Mouse (Mus musculus) myocyte (in vitro differentiated cells): ENCODE results near the gene Lrrc36. TPM values are rescaled to one million over a fixed set of nuclear protein-coding genes. Genes with fewer than 3 reads are reported as not detected.

ENCODE experiments used
- H3K27me3 ChIP-seq: one replicate; pipeline ENCODE4 v1.6.1; 2011; ENCODE audit not compliant: control insufficient read depth, insufficient read depth, insufficient read length
- H3K36me3 ChIP-seq: one replicate; pipeline ENCODE4 v1.6.1; 2011; ENCODE audit not compliant: control insufficient read depth, insufficient read depth
- H3K4me2 ChIP-seq: one replicate; pipeline ENCODE4 v1.6.1; 2011; ENCODE audit warnings: low read depth, control low read depth
- H3K4me3 ChIP-seq: one replicate; pipeline ENCODE4 v1.5.1; 2011; ENCODE audit warnings: mild to moderate bottlenecking, control low read depth, moderate library complexity
- H3K79me2 ChIP-seq: one replicate; pipeline ENCODE4 v1.6.1; 2011; ENCODE audit not compliant: control insufficient read depth, insufficient read depth
- H3ac ChIP-seq: one replicate; pipeline ENCODE4 v1.6.1; 2011; ENCODE audit not compliant: control insufficient read depth, insufficient read length
- CEBPB ChIP-seq: IDR thresholded peaks from 2 replicates; pipeline ENCODE4 v1.6.1; 2011; ENCODE audit warnings: mild to moderate bottlenecking, moderate library complexity; ENCODE audit not compliant: poor library complexity, insufficient read depth, severe bottlenecking
- E2F4 ChIP-seq: IDR thresholded peaks from one replicate; pipeline ENCODE4 v1.6.1; 2011; ENCODE audit warnings: mild to moderate bottlenecking, control low read depth, moderate library complexity; ENCODE audit not compliant: insufficient read depth
- MAX ChIP-seq: IDR thresholded peaks from one replicate; pipeline ENCODE4 v1.6.1; 2011; ENCODE audit warnings: low read depth, mild to moderate bottlenecking, control low read depth
- MYOD1 ChIP-seq, 3 experiments: IDR thresholded peaks; one replicate each; pipeline ENCODE4 v1.6.1; 2011; ENCODE audit warnings: control low read depth in 2 of 3, low read depth in 2 of 3, mild to moderate bottlenecking in 2 of 3, moderate library complexity in 1 of 3; ENCODE audit not compliant: insufficient read length in 2 of 3, control insufficient read depth in 1 of 3
- MYOG ChIP-seq, 3 experiments: IDR thresholded peaks; one replicate each; pipeline ENCODE4 v1.6.1; 2011; ENCODE audit warnings: control low read depth in 2 of 3, low read depth in 2 of 3, mild to moderate bottlenecking in 2 of 3; ENCODE audit not compliant: insufficient read length in 2 of 3, control insufficient read depth in 1 of 3, insufficient read depth in 1 of 3
- POLR2A ChIP-seq: IDR thresholded peaks from one replicate; pipeline ENCODE4 v1.6.1; 2011; ENCODE audit warnings: low read depth, mild to moderate bottlenecking, control low read depth, moderate library complexity; ENCODE audit not compliant: insufficient read length
- POLR2AphosphoS2 ChIP-seq: IDR thresholded peaks from one replicate; pipeline ENCODE4 v1.6.1; 2011; ENCODE audit warnings: low read depth, control low read depth; ENCODE audit not compliant: insufficient read length
- REST ChIP-seq: IDR thresholded peaks from one replicate; pipeline ENCODE4 v1.6.1; 2011; ENCODE audit warnings: mild to moderate bottlenecking, control low read depth, moderate library complexity; ENCODE audit not compliant: insufficient read depth, insufficient read length
- SRF ChIP-seq: IDR thresholded peaks from one replicate; pipeline ENCODE4 v1.6.1; 2011; ENCODE audit warnings: low read depth; ENCODE audit not compliant: control insufficient read depth, insufficient read length
- TCF12 ChIP-seq: IDR thresholded peaks from one replicate; pipeline ENCODE4 v1.6.1; 2011; ENCODE audit warnings: mild to moderate bottlenecking, control low read depth; ENCODE audit not compliant: poor library complexity, insufficient read depth, severe bottlenecking
- TCF3 ChIP-seq: IDR thresholded peaks from one replicate; pipeline ENCODE4 v1.6.1; 2011; ENCODE audit warnings: low read depth, control low read depth; ENCODE audit not compliant: insufficient read length
- USF1 ChIP-seq: IDR thresholded peaks from one replicate; pipeline ENCODE4 v1.6.1; 2011; ENCODE audit warnings: low read depth, mild to moderate bottlenecking, control low read depth, moderate library complexity
- polyA plus RNA-seq: library from polyadenylated mRNA; unstranded; fragments of >200 nt; fragmentation: generic; extraction: Trizol; gene quantifications from one replicate; pipeline ENCODE4 v1.2.1, GENCODE M21; 2012; ENCODE audit warnings: missing spikeins

The Lrrc36 gene
- polyA plus RNA-seq, 1 experiment = not detected

- TF ChIP-seq E2F4 (no peak), MAX (no peak), TCF12 (no peak), POLR2AphosphoS2 (no peak), MYOG (IDR thresholded peaks at IDR 0.05; ENCODE audit: control insufficient read depth in 1 of 3, insufficient read depth in 1 of 3, insufficient read length in 2 of 3, low read depth in 2 of 3) (no peak), USF1 (no peak), SRF (no peak), CEBPB (no peak), POLR2A (no peak), REST (no peak), TCF3 (no peak), MYOD1 (IDR thresholded peaks at IDR 0.05; ENCODE audit: control insufficient read depth in 1 of 3, insufficient read length in 2 of 3, low read depth in 2 of 3) (no peak)
- H3K36me3 ChIP-seq = no peaks in the 10 kb centered on the region
- H3ac ChIP-seq = no peak overlapping the region
- no peak overlapping the region for H3K4me3 ChIP-seq
- peak overlapping the region; percentile 59 for H3K4me2 ChIP-seq
- no peaks in the 10 kb centered on the region for H3K27me3 ChIP-seq
- no peaks in the 10 kb centered on the region for H3K79me2 ChIP-seq
Measured at GRCm38 (mm10) chr8:105408331-105408730, 5.0 kb upstream of the Lrrc36 start.

DNA sequence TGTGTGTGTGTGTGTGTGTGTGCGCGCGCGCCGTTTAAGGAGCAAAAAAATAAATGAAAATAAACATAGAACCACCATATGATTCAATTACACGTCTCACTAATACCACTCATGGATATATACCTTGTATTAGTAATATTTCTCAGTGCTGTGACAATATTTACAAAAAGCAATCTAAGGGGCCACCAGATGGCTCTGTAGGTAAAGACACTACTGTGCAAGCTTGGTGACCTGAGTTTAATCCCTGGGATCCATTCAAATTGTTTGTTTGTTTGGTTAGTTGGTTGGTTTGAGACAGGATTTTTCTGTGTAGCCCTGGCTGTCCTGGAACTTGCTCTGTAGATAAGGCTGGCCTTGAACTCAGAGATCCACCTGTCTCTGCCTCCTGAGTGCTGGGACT is 3.4 kb upstream of the Lrrc36 start:
- Histone ChIP-seq H3K27me3 (peaks cover 14% of the 10 kb centered on the region), H3K79me2 (no peaks in the 10 kb centered on the region), H3K36me3 (no peaks in the 10 kb centered on the region), H3K4me2 (no peak overlapping the region), H3ac (no peak overlapping the region), H3K4me3 (no peak overlapping the region)
- TF ChIP-seq TCF3 (no peak), MYOG (IDR thresholded peaks at IDR 0.05; ENCODE audit: control insufficient read depth in 1 of 3, insufficient read depth in 1 of 3, insufficient read length in 2 of 3, low read depth in 2 of 3) (no peak), POLR2A (no peak), CEBPB (no peak), SRF (no peak), MAX (no peak), USF1 (no peak), POLR2AphosphoS2 (no peak), REST (no peak), E2F4 (no peak), MYOD1 (IDR thresholded peaks at IDR 0.05; ENCODE audit: control insufficient read depth in 1 of 3, insufficient read length in 2 of 3, low read depth in 2 of 3) (no peak), TCF12 (no peak)

- Histone ChIP-seq H3K4me2 (no peak overlapping the region), H3K27me3 (peaks cover 38% of the 10 kb centered on the region), H3K36me3 (no peaks in the 10 kb centered on the region), H3K79me2 (no peaks in the 10 kb centered on the region), H3K4me3 (no peak overlapping the region), H3ac (no peak overlapping the region)
- TF ChIP-seq E2F4 = no peak
- TF ChIP-seq MYOG (IDR thresholded peaks at IDR 0.05; ENCODE audit: control insufficient read depth in 1 of 3, insufficient read depth in 1 of 3, insufficient read length in 2 of 3, low read depth in 2 of 3) = no peak
- no peak for TF ChIP-seq CEBPB
- no peak for TF ChIP-seq SRF
Measured at GRCm38 (mm10) chr8:105418992-105419391, 5.6 kb downstream of the Lrrc36 start.

GRCm38 (mm10) chr8:105419800-105420199 is 6.4 kb downstream of the Lrrc36 start:
- TF ChIP-seq TCF12 (no peak), MYOD1 (IDR thresholded peaks at IDR 0.05; ENCODE audit: control insufficient read depth in 1 of 3, insufficient read length in 2 of 3, low read depth in 2 of 3) (no peak), TCF3 (no peak), MYOG (IDR thresholded peaks at IDR 0.05; ENCODE audit: control insufficient read depth in 1 of 3, insufficient read depth in 1 of 3, insufficient read length in 2 of 3, low read depth in 2 of 3) (no peak), REST (no peak), USF1 (no peak), SRF (no peak), POLR2AphosphoS2 (no peak), E2F4 (no peak), CEBPB (no peak), MAX (no peak), POLR2A (no peak)
- Histone ChIP-seq H3K36me3 (no peaks in the 10 kb centered on the region), H3K4me2 (no peak overlapping the region), H3K79me2 (no peaks in the 10 kb centered on the region), H3K27me3 (peaks cover 34% of the 10 kb centered on the region), H3ac (no peak overlapping the region), H3K4me3 (no peak overlapping the region)

- TF ChIP-seq E2F4 (no peak), POLR2A (no peak), MYOD1 (IDR thresholded peaks at IDR 0.05; ENCODE audit: control insufficient read depth in 1 of 3, insufficient read length in 2 of 3, low read depth in 2 of 3) (no peak), TCF12 (no peak), POLR2AphosphoS2 (no peak), MYOG (IDR thresholded peaks at IDR 0.05; ENCODE audit: control insufficient read depth in 1 of 3, insufficient read depth in 1 of 3, insufficient read length in 2 of 3, low read depth in 2 of 3) (no peak), MAX (no peak), CEBPB (no peak), TCF3 (no peak), SRF (no peak), USF1 (no peak), REST (no peak)
- no peak overlapping the region for H3ac ChIP-seq
- H3K4me2 ChIP-seq = no peak overlapping the region
- no peak overlapping the region for H3K4me3 ChIP-seq
- H3K27me3 ChIP-seq = peaks cover 51% of the 10 kb centered on the region
- H3K36me3 ChIP-seq = no peaks in the 10 kb centered on the region
- H3K79me2 ChIP-seq = no peaks in the 10 kb centered on the region
Measured at GRCm38 (mm10) chr8:105422006-105422405, 8.6 kb downstream of the Lrrc36 start.
